Mouse (Mus musculus): Measurements from ENCODE around the gene C1s2.
"Not testable (repeated sequence)": the region's sequence is repeated elsewhere in the genome, so short reads cannot be mapped to it uniquely, and the experiment has no call there.

Gene C1s2

DNA sequence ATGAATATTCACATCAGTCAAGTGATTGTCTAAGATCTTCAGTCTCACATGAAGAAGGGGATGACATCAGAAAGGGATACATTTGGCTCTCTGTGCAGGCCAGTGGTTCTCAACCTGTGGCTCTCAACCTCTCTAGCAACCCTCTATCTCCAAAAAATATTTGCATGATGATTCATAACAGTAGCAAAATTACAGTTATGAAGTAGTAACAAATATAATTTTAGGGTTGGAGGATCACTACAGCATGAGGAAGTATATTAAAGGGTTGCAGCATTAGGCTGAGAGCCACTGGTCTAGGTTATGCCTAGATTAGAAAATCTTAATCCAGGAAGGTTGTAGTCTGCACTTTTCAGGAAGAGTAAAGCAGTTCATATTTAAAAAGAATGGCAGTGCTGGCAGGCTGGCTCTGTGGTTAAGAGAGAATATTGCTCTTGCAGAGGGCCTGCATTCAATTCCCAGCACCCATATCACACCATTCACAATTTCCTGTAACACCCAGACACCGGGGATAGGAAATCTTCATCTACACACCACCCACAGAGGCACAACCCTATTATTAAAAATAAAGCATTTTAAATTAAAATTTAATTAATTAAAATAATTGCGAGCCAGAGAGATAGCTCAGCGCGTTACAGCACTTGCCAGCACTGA, 25.4 kb upstream of the C1s2 start:
- Histone ChIP-seq H3K27me3 (ENCODE audit: insufficient read depth, low read length) (no peaks in the 10 kb centered on the region), H3K4me3 (replicated peaks; ENCODE audit: low read length) (peak overlapping the region; percentile 92; the same call in 1 of the 2 replicates), H3K4me1 (replicated peaks; ENCODE audit: low read depth, low read length) (peaks cover 42% of the 10 kb centered on the region), H3K36me3 (ENCODE audit: insufficient read depth, low read length) (peaks cover 15% of the 10 kb centered on the region), H3K9me3 (ENCODE audit: low read length) (no peaks in the 10 kb centered on the region)
- TF ChIP-seq CTCF (conservative IDR thresholded peaks at IDR 0.05; ENCODE audit: low read length), result no peak
- TF ChIP-seq POU5F1 (IDR thresholded peaks at IDR 0.05; ENCODE audit: borderline replicate concordance, low read length), result no peak
- TF ChIP-seq NANOG (IDR thresholded peaks at IDR 0.05; ENCODE audit: borderline replicate concordance, low read length), result no peak

DNA sequence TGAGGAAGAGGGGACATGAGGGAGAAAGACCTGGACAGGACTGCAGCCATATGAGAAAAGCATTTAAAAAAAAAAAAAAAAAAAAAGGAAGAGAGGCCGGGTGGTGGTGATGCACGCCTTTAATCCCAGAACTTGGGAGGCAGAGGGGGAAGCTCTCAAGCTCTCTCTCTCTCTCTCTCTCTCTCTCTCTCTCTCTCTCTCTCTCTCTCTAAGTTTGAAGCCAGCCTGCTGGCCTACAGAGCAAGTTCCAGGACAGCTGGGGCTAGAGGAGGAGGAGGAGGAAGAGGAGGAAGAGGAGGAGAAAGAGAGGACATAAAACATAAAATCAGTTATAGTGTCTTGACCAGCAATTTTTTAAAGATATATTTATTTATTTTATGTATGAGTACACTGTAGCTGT, 22.2 kb upstream of the C1s2 start:
- peaks cover 5% of the 10 kb centered on the region for H3K9me3 ChIP-seq (ENCODE audit: low read length)
- no peaks in the 10 kb centered on the region for H3K36me3 ChIP-seq (ENCODE audit: insufficient read depth, low read length)
- H3K4me1 ChIP-seq (replicated peaks; ENCODE audit: low read depth, low read length), result peaks cover 30% of the 10 kb centered on the region
- H3K27me3 ChIP-seq (ENCODE audit: insufficient read depth, low read length), result no peaks in the 10 kb centered on the region
- TF ChIP-seq NANOG (IDR thresholded peaks at IDR 0.05; ENCODE audit: borderline replicate concordance, low read length) (no peak), POU5F1 (IDR thresholded peaks at IDR 0.05; ENCODE audit: borderline replicate concordance, low read length) (no peak), CTCF (conservative IDR thresholded peaks at IDR 0.05; ENCODE audit: low read length) (no peak)
- no peak overlapping the region for H3K4me3 ChIP-seq (replicated peaks; ENCODE audit: low read length)

DNA sequence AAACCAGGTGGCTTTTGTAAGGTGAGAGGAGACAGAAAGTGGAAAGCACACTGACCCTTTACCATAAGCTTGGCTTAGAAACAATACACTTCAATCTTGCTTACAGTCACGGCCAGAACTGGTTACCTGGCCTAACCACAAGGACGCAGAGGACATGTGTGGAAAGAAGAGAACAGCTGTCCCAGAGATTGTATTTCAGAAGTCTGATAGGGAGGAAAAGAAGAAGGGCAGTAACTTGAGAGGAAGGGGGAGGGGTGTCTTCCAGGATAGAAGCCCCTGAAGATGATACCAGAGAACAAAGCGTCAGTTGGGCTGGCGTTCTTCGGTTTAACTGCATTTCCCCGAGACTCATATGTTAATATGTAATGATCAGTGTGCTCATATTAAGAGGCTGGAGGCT, 20.0 kb upstream of the C1s2 start:
- Histone ChIP-seq H3K27me3 (ENCODE audit: insufficient read depth, low read length) (no peaks in the 10 kb centered on the region), H3K4me1 (replicated peaks; ENCODE audit: low read depth, low read length) (peaks cover 20% of the 10 kb centered on the region), H3K9me3 (ENCODE audit: low read length) (peaks cover 8% of the 10 kb centered on the region), H3K36me3 (ENCODE audit: insufficient read depth, low read length) (no peaks in the 10 kb centered on the region), H3K4me3 (replicated peaks; ENCODE audit: low read length) (no peak overlapping the region)
- TF ChIP-seq POU5F1 (IDR thresholded peaks at IDR 0.05; ENCODE audit: borderline replicate concordance, low read length) (no peak), NANOG (IDR thresholded peaks at IDR 0.05; ENCODE audit: borderline replicate concordance, low read length) (no peak), CTCF (conservative IDR thresholded peaks at IDR 0.05; ENCODE audit: low read length) (no peak)

DNA sequence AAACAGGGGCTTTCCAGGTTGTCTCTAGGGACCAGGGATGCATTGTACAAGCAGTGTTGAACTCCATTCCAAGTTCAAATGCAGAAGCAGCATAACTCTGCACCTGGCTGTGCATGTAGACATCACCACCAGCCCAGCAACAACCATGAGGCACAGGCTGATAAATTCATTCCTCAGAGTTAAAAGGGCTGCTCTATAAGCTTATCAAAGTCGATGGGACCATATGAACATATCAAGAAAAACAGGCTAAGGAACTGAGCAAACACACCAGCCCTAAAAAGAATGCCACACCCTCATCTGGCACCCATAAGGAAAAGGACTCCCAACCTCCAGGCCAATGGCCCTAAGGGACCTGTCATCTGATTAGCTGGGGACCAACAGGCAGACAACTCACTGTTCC, 10.5 kb upstream of the C1s2 start:
- Histone ChIP-seq H3K36me3 (ENCODE audit: insufficient read depth, low read length) (no peaks in the 10 kb centered on the region), H3K4me1 (replicated peaks; ENCODE audit: low read depth, low read length) (no peaks in the 10 kb centered on the region), H3K9me3 (ENCODE audit: low read length) (no peaks in the 10 kb centered on the region), H3K27me3 (ENCODE audit: insufficient read depth, low read length) (no peaks in the 10 kb centered on the region), H3K4me3 (replicated peaks; ENCODE audit: low read length) (no peak overlapping the region)
- TF ChIP-seq POU5F1 (IDR thresholded peaks at IDR 0.05; ENCODE audit: borderline replicate concordance, low read length), result no peak
- no peak for TF ChIP-seq CTCF (conservative IDR thresholded peaks at IDR 0.05; ENCODE audit: low read length)
- TF ChIP-seq NANOG (IDR thresholded peaks at IDR 0.05; ENCODE audit: borderline replicate concordance, low read length), result no peak

DNA sequence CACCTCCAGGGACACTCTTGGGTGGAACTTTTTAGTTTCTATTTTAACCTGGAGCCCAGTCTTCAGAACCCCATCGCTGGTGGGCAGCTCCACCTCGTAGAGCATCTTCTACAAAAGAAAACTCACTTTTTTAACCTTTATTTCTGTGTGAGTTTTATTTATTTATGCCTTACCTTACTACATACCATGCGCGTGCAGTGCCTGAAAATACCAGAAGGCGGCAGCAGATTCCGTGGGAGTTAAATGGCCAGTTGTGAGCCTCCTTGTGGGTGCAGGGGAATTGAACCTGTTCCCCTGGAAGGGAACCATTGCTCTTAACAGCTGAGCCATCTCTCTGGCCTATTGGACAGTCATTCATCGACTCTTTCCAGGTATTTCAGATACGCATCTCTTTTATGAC, 5.1 kb upstream of the C1s2 start:
- H3K4me3 ChIP-seq (replicated peaks; ENCODE audit: low read length), result no peak overlapping the region
- no peak for TF ChIP-seq POU5F1 (IDR thresholded peaks at IDR 0.05; ENCODE audit: borderline replicate concordance, low read length)
- no peak for TF ChIP-seq NANOG (IDR thresholded peaks at IDR 0.05; ENCODE audit: borderline replicate concordance, low read length)
- peak; percentile 99 for TF ChIP-seq CTCF (conservative IDR thresholded peaks at IDR 0.05; ENCODE audit: low read length)

DNA sequence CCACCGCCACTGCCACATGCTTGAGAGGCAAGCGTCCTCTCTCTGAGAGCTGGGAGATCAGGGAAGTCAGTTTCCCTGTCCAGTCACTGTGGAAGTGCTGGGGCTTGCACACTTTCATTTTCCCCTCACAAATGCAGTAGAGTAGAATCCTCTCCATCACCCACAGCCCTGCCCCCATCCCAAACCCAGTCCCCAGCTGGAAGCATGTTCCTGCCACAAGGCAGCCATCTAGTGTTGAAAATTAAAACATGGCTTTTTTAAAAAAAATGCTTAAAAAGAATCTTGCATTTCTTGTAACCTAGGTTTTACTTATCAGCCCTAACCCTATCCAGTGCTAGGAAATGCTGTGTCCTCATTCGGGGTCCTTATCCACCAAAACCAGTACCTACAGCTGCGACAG, 4.2 kb upstream of the C1s2 start:
- Histone ChIP-seq H3K4me1 (replicated peaks; ENCODE audit: low read depth, low read length) (peaks cover 8% of the 10 kb centered on the region), H3K27me3 (ENCODE audit: insufficient read depth, low read length) (no peaks in the 10 kb centered on the region), H3K36me3 (ENCODE audit: insufficient read depth, low read length) (no peaks in the 10 kb centered on the region), H3K9me3 (ENCODE audit: low read length) (no peaks in the 10 kb centered on the region), H3K4me3 (replicated peaks; ENCODE audit: low read length) (no peak overlapping the region)
- TF ChIP-seq POU5F1 (IDR thresholded peaks at IDR 0.05; ENCODE audit: borderline replicate concordance, low read length) (no peak), NANOG (IDR thresholded peaks at IDR 0.05; ENCODE audit: borderline replicate concordance, low read length) (no peak), CTCF (conservative IDR thresholded peaks at IDR 0.05; ENCODE audit: low read length) (no peak)

More for the DNA sequence above, 5.1 kb upstream of the C1s2 start:
- Histone ChIP-seq H3K27me3 (ENCODE audit: insufficient read depth, low read length) (no peaks in the 10 kb centered on the region), H3K36me3 (ENCODE audit: insufficient read depth, low read length) (no peaks in the 10 kb centered on the region), H3K4me1 (replicated peaks; ENCODE audit: low read depth, low read length) (peaks cover 8% of the 10 kb centered on the region), H3K9me3 (ENCODE audit: low read length) (no peaks in the 10 kb centered on the region)

DNA sequence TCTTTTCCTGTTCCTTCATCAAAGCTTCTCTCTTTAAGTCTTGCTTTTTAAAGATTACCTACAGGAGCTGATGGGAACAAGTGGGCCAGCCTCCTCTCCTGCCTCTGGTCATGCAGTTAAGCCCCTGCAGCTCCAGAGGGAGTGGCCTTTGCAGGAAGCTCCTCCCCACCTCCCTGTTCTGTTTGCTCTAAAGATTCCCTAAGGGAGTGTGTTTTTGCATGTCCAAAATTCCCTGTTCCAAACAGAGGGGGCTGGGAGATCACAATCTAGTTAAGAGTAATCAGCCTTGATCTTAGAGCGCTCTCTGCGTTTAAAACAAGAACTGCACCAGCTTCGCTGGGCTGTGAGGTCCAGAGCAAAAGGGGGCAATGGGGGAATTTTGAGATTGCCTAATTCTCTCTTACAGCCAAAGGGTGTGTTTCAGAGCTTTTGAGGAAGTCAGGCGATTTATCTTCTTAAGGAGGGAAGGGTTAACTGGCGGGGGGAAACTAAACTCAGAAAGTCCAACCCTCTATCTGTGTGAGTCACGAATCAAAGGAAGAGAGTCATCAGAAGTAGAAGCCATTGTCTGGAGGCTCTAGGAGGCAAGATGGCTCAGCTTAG, 1.1 kb upstream of the C1s2 start:
- H3K4me3 ChIP-seq (replicated peaks; ENCODE audit: low read length); H3K36me3 ChIP-seq (ENCODE audit: insufficient read depth, low read length); H3K27me3 ChIP-seq (ENCODE audit: insufficient read depth, low read length); H3K4me1 ChIP-seq (replicated peaks; ENCODE audit: low read depth, low read length); H3K9me3 ChIP-seq (ENCODE audit: low read length): not testable (repeated sequence)
- TF ChIP-seq CTCF (conservative IDR thresholded peaks at IDR 0.05; ENCODE audit: low read length), result peak; percentile 37

DNA sequence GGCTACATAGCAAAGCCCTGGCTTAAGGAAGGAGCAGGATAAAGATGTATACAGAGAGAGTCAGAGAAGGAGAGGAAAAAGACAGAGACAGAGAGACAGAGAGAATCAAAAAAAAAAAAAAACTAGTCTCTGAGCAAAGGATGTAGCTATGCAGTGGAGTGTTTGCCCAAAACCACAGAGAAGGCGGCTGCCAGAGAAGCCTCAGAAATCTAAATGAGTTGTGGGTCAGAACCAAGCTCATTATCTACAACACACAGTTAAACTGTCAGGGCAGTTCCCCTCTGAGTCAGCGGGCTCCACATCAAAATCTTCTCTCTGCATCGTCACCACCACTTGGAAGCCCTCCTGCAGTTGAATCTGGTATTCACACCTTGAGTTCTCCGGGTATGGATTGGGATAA, 5.1 kb downstream of the C1s2 start:
- Histone ChIP-seq H3K4me3 (replicated peaks; ENCODE audit: low read length) (no peak overlapping the region), H3K27me3 (ENCODE audit: insufficient read depth, low read length) (no peaks in the 10 kb centered on the region), H3K4me1 (replicated peaks; ENCODE audit: low read depth, low read length) (no peaks in the 10 kb centered on the region), H3K36me3 (ENCODE audit: insufficient read depth, low read length) (no peaks in the 10 kb centered on the region), H3K9me3 (ENCODE audit: low read length) (peaks cover 17% of the 10 kb centered on the region)
- TF ChIP-seq POU5F1 (IDR thresholded peaks at IDR 0.05; ENCODE audit: borderline replicate concordance, low read length), result no peak
- TF ChIP-seq CTCF (conservative IDR thresholded peaks at IDR 0.05; ENCODE audit: low read length), result no peak
- no peak for TF ChIP-seq NANOG (IDR thresholded peaks at IDR 0.05; ENCODE audit: borderline replicate concordance, low read length)

DNA sequence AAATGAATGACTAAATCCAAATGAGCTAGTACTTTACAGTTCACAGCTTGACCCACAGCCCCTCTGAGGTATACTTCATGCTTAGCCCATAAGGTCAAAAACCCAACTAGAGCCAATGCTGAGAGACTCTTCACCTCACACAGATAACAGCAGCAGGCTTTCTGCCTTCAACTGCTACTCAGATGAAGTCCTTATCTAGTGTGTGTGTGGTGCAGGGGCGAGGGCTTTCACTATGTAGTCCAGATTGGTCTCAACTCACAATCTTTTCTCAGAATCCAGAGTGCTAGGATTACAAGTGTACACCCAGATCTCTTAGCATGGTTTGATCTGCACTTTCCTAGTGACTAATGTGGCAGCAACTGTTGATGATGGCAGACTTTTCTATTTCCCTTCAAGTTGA, 9.7 kb downstream of the C1s2 start:
- not testable (repeated sequence) for H3K4me3 ChIP-seq (replicated peaks; ENCODE audit: low read length); H3K4me1 ChIP-seq (replicated peaks; ENCODE audit: low read depth, low read length); H3K27me3 ChIP-seq (ENCODE audit: insufficient read depth, low read length); H3K36me3 ChIP-seq (ENCODE audit: insufficient read depth, low read length)
- H3K9me3 ChIP-seq (ENCODE audit: low read length), result peaks cover 61% of the 10 kb centered on the region
